Mouse (Mus musculus): ENCODE data around the gene Selplg. TPM values are rescaled to one million over a fixed set of nuclear protein-coding genes. Genes with fewer than 3 reads are reported as not detected.

The Selplg gene
- polyA plus RNA-seq, 1 experiment from 2014 or later = 2.3 TPM

DNA sequence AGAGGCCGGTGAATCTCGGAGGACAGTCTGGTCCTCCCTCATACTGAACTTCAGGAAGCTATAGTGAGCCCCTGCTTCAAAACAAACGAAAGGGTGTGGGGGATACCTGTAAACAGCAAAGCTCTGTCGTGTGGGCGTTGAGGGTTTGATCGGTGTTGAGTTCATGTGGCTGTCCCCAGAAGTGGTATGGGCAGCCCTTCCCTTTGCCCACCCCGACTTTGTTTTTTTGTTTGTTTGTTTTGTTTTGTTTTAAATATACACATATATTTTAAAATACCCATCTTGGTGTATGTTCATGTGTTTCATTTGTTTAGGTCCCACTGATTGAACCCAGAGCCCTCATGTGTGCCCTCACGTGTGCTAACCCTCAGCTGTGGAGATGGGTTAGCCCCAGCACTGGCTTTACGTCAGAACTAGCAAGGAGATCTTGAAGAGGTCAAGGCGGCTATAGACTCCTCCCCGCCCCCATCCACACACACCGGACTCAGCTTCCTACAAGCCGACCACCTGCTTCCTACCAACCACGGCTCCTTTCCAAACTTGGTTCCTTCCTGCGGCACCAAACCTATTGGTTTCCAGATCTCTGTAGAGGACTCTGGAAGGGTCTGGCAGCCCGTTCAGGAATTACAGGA, 988 bp upstream of the Selplg start:
- WGBS = 71% methylated on average over 16 of the region's 16 CpGs
- no peaks in the 10 kb centered on the region for H3K9me3 ChIP-seq (replicated peaks)
- no peak for ATAC-seq (ENCODE audit: low FRiP score)

DNA sequence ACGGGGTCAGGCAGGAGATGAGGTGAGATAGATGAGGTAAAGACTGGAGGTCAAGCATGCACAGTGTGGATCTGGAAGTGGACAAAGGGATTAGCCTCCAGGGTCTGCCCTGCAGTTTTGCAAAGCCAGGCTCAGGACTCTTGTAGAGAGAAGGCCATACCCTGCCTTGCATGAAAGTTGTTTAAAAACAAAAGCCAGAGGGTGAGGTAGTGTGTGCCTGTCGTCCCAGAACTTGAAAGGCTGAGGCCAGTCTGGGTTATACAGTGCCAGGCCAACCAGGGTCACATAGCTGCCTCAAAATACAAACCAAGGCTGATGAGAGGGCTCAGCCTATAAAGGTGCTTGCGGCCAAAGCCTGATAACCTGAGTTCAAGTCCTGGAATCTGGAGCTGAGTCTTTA, 703 bp downstream of the Selplg start:
- Histone ChIP-seq H3K27ac (replicated peaks) (no peak overlapping the region), H3K27me3 (replicated peaks) (no peaks in the 10 kb centered on the region), H3K4me2 (no peak overlapping the region), H3K9ac (replicated peaks) (no peak overlapping the region), H3K4me1 (0 out of 2 replicates have a peak, but pooled peaks cover 5% of the 10 kb centered on the region), H3K4me3 (replicated peaks) (no peak overlapping the region), H3K36me3 (no peaks in the 10 kb centered on the region), H3K9me3 (replicated peaks) (no peaks in the 10 kb centered on the region)
- no peak for ATAC-seq (ENCODE audit: low FRiP score)
- WGBS = 71% methylated on average over 3 of the region's 3 CpGs

More for the DNA sequence above, 988 bp upstream of the Selplg start:
- H3K36me3 ChIP-seq = no peaks in the 10 kb centered on the region
- no peaks in the 10 kb centered on the region for H3K27me3 ChIP-seq (replicated peaks)
- no peak overlapping the region for H3K4me3 ChIP-seq (replicated peaks)
- H3K4me2 ChIP-seq = no peak overlapping the region
- H3K27ac ChIP-seq (replicated peaks) = no peak overlapping the region
- H3K4me1 ChIP-seq = 0 out of 2 replicates have a peak, but pooled peaks cover 5% of the 10 kb centered on the region
- H3K9ac ChIP-seq (replicated peaks) = no peak overlapping the region

DNA sequence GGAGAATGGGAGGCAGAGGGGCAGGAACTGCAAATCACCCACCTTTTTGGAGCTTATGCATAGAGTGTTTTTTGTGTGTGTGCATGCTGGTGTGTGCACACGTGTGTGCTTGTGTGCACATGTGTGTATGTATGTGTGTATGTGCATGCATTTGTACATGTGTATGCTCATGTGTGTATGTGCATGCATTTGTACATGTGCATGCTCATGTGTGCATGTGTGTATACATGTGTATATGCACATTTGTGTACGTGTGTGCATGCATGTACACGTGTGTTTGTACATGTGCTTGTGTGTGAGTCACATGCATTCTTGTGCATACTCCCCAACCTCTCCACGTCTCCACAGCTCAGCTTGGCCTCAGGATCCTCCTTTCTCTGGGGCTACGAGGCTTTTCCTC, 1.6 kb downstream of the Selplg start:
- H3K9ac ChIP-seq (replicated peaks) = no peak overlapping the region
- no peak overlapping the region for H3K4me2 ChIP-seq
- 0 out of 2 replicates have a peak, but pooled peaks cover 5% of the 10 kb centered on the region for H3K4me1 ChIP-seq
- no peak overlapping the region for H3K27ac ChIP-seq (replicated peaks)
- no peaks in the 10 kb centered on the region for H3K27me3 ChIP-seq (replicated peaks)
- no peaks in the 10 kb centered on the region for H3K36me3 ChIP-seq
- no peak overlapping the region for H3K4me3 ChIP-seq (replicated peaks)
- no peak for ATAC-seq (ENCODE audit: low FRiP score)
- 92% methylated on average over 5 of the region's 5 CpGs for WGBS
- H3K9me3 ChIP-seq (replicated peaks) = no peaks in the 10 kb centered on the region

DNA sequence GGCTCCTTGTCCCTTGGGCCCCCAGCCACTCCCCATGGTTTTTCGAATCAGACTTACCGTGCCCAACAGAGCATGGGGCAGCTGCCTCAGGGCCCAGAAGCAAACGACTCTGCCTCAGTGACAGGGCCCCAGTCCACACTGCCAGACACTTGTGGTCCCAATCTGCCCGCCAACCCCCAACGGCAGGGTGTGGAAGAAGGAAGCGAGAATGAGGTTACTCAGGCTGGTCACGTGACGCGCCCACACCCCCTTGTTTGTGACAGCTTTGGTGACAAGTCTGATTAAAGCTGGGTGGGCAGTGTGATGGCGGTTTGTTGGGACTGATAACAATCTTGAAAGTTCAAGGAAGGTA, 2.2 kb downstream of the Selplg start:
- WGBS = 68% methylated on average over 10 of the region's 10 CpGs
- H3K27me3 ChIP-seq (replicated peaks) = no peaks in the 10 kb centered on the region
- no peak overlapping the region for H3K9ac ChIP-seq (replicated peaks)
- no peak overlapping the region for H3K4me2 ChIP-seq
- H3K36me3 ChIP-seq = no peaks in the 10 kb centered on the region
- H3K4me3 ChIP-seq (replicated peaks) = no peak overlapping the region
- 0 out of 2 replicates have a peak, but pooled peaks cover 5% of the 10 kb centered on the region for H3K4me1 ChIP-seq
- H3K27ac ChIP-seq (replicated peaks) = no peak overlapping the region
- H3K9me3 ChIP-seq (replicated peaks) = no peaks in the 10 kb centered on the region
- ATAC-seq (ENCODE audit: low FRiP score) = no peak

GRCm38 (mm10) chr5:113829566-113830291, 2.7 kb downstream of the Selplg start:
- no peak overlapping the region for H3K4me2 ChIP-seq
- no peak overlapping the region for H3K27ac ChIP-seq (replicated peaks)
- H3K9me3 ChIP-seq (replicated peaks) = no peaks in the 10 kb centered on the region
- no peak overlapping the region for H3K4me3 ChIP-seq (replicated peaks)
- no peak overlapping the region for H3K9ac ChIP-seq (replicated peaks)
- H3K27me3 ChIP-seq (replicated peaks) = no peaks in the 10 kb centered on the region
- no peak for ATAC-seq (ENCODE audit: low FRiP score)
- H3K36me3 ChIP-seq = no peaks in the 10 kb centered on the region
- 0 out of 2 replicates have a peak, but pooled peaks cover 5% of the 10 kb centered on the region for H3K4me1 ChIP-seq
- 83% methylated on average over 7 of the region's 7 CpGs for WGBS

DNA sequence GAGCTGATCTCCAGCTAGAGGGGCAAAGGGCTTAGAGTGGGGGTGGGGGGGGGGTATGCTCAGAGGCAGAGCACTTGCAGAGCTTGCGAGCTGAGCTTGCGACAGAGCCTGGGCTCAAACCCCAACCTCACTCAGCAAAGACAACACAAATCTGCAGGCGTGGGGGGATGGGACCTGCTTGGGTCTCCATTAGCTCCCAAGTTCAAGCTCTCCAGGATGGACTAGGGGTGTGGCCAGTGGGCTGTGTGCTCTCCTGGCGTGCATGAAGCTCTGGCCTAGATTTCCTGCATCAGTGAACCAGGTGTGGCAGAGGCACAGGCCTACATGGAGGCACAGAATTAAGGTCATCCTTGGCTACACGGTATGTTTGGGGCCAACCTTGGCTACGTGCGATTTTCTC, 4.0 kb downstream of the Selplg start:
- no peak for ATAC-seq (ENCODE audit: low FRiP score)

GRCm38 (mm10) chr5:113827991-113828411, 4.4 kb downstream of the Selplg start:
- Histone ChIP-seq H3K4me3 (replicated peaks) (no peak overlapping the region), H3K36me3 (no peaks in the 10 kb centered on the region), H3K27me3 (replicated peaks) (no peaks in the 10 kb centered on the region), H3K9ac (replicated peaks) (no peak overlapping the region), H3K27ac (replicated peaks) (no peak overlapping the region), H3K4me1 (0 out of 2 replicates have a peak, but pooled peaks cover 5% of the 10 kb centered on the region), H3K9me3 (replicated peaks) (no peaks in the 10 kb centered on the region), H3K4me2 (no peak overlapping the region)
- WGBS = 67% methylated on average over 4 of the region's 4 CpGs
- no peak for ATAC-seq (ENCODE audit: low FRiP score)

More for the DNA sequence above, 4.0 kb downstream of the Selplg start:
- Histone ChIP-seq H3K9me3 (replicated peaks) (no peaks in the 10 kb centered on the region), H3K36me3 (no peaks in the 10 kb centered on the region), H3K27ac (replicated peaks) (no peak overlapping the region), H3K9ac (replicated peaks) (no peak overlapping the region), H3K27me3 (replicated peaks) (no peaks in the 10 kb centered on the region), H3K4me3 (replicated peaks) (no peak overlapping the region), H3K4me1 (0 out of 2 replicates have a peak, but pooled peaks cover 5% of the 10 kb centered on the region), H3K4me2 (no peak overlapping the region)
- WGBS = 60% methylated on average over 7 of the region's 7 CpGs

- Histone ChIP-seq H3K4me2 (no peak overlapping the region), H3K27me3 (replicated peaks) (no peaks in the 10 kb centered on the region), H3K9ac (replicated peaks) (no peak overlapping the region), H3K4me3 (replicated peaks) (no peak overlapping the region), H3K36me3 (no peaks in the 10 kb centered on the region), H3K27ac (replicated peaks) (no peak overlapping the region), H3K9me3 (replicated peaks) (no peaks in the 10 kb centered on the region), H3K4me1 (no peaks in the 10 kb centered on the region)
- 87% methylated on average over 4 of the region's 4 CpGs for WGBS
- ATAC-seq (ENCODE audit: low FRiP score) = no peak
Measured at GRCm38 (mm10) chr5:113826619-113827018, 5.8 kb downstream of the Selplg start.

GRCm38 (mm10) chr5:113825558-113825957, 6.9 kb downstream of the Selplg start:
- Histone ChIP-seq H3K27me3 (replicated peaks) (no peaks in the 10 kb centered on the region), H3K4me2 (no peak overlapping the region), H3K9me3 (replicated peaks) (no peaks in the 10 kb centered on the region), H3K9ac (replicated peaks) (no peak overlapping the region), H3K36me3 (no peaks in the 10 kb centered on the region), H3K27ac (replicated peaks) (no peak overlapping the region), H3K4me1 (no peaks in the 10 kb centered on the region), H3K4me3 (replicated peaks) (no peak overlapping the region)
- WGBS = 83% methylated on average over 7 of the region's 7 CpGs
- no peak for ATAC-seq (ENCODE audit: low FRiP score)

DNA sequence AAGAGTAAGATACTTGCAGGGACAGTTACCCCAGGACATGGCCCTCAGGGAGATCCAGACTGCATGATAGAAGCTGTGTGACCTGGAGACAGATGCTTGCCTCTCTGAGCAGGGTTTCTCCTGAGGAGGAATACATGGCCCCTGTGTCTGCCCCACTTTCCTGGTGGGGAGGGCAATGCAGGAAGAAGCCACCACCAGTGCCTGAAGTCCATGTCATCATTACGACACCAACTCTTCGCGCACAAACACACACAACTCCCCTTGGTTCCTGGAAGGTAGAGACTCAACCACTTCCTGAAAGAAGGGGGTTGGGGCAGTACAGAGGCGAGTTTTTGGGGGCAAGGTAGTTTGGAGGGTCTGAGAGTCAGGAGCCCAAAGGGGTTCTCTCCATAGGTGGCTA, 8.2 kb downstream of the Selplg start:
- Histone ChIP-seq H3K4me1 (no peaks in the 10 kb centered on the region), H3K9me3 (replicated peaks) (no peaks in the 10 kb centered on the region), H3K27ac (replicated peaks) (no peak overlapping the region), H3K9ac (replicated peaks) (no peak overlapping the region), H3K4me3 (replicated peaks) (no peak overlapping the region), H3K27me3 (replicated peaks) (no peaks in the 10 kb centered on the region), H3K4me2 (no peak overlapping the region), H3K36me3 (no peaks in the 10 kb centered on the region)
- WGBS = 84% methylated on average over 4 of the region's 4 CpGs
- no peak for ATAC-seq (ENCODE audit: low FRiP score)

DNA sequence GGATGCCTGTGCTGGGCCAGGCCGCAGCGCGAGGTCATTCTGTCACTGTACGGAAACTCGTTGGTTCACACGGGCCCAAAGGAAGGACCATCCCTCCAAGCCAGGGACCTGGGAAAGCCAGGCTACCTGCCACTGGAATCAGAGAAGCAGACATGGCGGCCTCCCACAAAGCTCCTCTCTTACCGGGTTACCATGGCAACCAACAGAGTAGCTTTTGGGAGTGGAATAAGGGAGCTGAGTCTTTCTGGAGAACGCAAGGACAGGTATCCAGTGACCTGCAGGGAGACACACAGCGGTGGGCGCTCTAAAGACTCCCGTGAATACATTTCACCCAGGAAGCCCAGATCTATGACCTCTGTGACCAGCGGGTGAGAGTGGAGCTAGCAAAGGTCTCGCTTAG, 13.9 kb downstream of the Selplg start:
- no peak overlapping the region for H3K9ac ChIP-seq (replicated peaks)
- H3K4me2 ChIP-seq = no peak overlapping the region
- no peak for ATAC-seq (ENCODE audit: low FRiP score)
- no peaks in the 10 kb centered on the region for H3K27me3 ChIP-seq (replicated peaks)
- H3K36me3 ChIP-seq = no peaks in the 10 kb centered on the region
- no peaks in the 10 kb centered on the region for H3K9me3 ChIP-seq (replicated peaks)
- H3K4me3 ChIP-seq (replicated peaks) = no peak overlapping the region
- H3K4me1 ChIP-seq = peaks cover 3% of the 10 kb centered on the region; the same call in 1 of the 2 replicates
- H3K27ac ChIP-seq (replicated peaks) = no peak overlapping the region
- WGBS = 74% methylated on average over 14 of the region's 14 CpGs

DNA sequence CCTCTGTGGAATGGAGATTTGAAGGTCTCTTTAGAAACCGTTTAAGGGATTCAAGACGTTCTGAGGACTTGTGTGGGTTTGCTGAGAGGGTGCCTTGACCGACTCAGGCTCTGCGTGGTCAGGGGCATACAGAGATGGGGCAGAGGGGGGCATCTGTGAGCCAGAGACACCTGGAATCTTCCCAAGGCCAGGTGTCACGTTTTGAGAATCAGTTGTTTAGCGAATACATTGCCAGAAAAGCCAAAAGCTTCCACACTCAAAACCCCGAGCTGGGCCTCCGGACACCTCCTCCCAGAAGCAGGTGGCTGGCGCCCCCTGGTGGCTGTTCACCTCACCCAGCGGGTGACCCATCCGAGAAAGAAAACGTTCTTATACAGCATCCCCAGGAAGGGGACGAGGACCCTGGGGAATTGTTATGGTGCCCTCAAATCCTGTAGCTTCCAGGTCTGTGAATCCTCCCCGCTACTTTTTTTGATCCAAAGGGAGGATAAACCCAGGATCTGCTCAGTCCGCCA, 16.7 kb downstream of the Selplg start:
- Histone ChIP-seq H3K4me2 (peak overlapping the region; percentile 25; the same call in 1 of the 2 replicates), H3K9ac (replicated peaks) (no peak overlapping the region), H3K27ac (replicated peaks) (no peak overlapping the region), H3K4me1 (peaks cover 3% of the 10 kb centered on the region; the same call in 1 of the 2 replicates), H3K36me3 (no peaks in the 10 kb centered on the region), H3K4me3 (replicated peaks) (no peak overlapping the region), H3K27me3 (replicated peaks) (no peaks in the 10 kb centered on the region), H3K9me3 (replicated peaks) (no peaks in the 10 kb centered on the region)
- no peak for ATAC-seq (ENCODE audit: low FRiP score)
- WGBS = 14% methylated on average over 15 of the region's 15 CpGs

Measured in neural tube, embryonic 15.5 days (tissue).